Mouse (Mus musculus) midbrain, embryonic 11.5 days (tissue): ENCODE results near the gene Rybp. TPM values are rescaled to one million over a fixed set of nuclear protein-coding genes. Genes with fewer than 3 reads are reported as not detected.

Experiments used
- ATAC-seq: fragments of 200-750 bp; cut with Nextera tagmentation; 2 replicates; pipeline ENCODE4 v1.8.0; 2017; ENCODE audit warnings: moderate TSS enrichment, moderate library complexity; ENCODE audit not compliant: low FRiP score
- DNase-seq: peaks from one replicate; pipeline ENCODE4 v3.0.0; 2015; ENCODE audit warnings: low spot score; ENCODE audit errors: missing footprints
- H3K27ac ChIP-seq: fragments of 300-500 bp; sonication (generic); 2 replicates; pipeline ENCODE4 v1.5.1; 2014; ENCODE audit warnings: low read depth, low read length
- H3K27me3 ChIP-seq: fragments of 300-500 bp; sonication (generic); 2 replicates; pipeline ENCODE4 v1.6.1; 2014; ENCODE audit warnings: mild to moderate bottlenecking, low read length, moderate library complexity, mixed read lengths; ENCODE audit not compliant: control insufficient read depth, insufficient read depth
- H3K36me3 ChIP-seq: fragments of 300-500 bp; sonication (generic); 2 replicates; pipeline ENCODE4 v1.6.1; 2014; ENCODE audit warnings: mild to moderate bottlenecking, low read length, moderate library complexity, mixed read lengths; ENCODE audit not compliant: control insufficient read depth, insufficient read depth
- H3K4me1 ChIP-seq: fragments of 300-500 bp; sonication (generic); 2 replicates; pipeline ENCODE4 v1.6.1; 2014; ENCODE audit warnings: low read length; ENCODE audit not compliant: control insufficient read depth, insufficient read depth
- H3K4me2 ChIP-seq: fragments of 300-500 bp; sonication (generic); 2 replicates; pipeline ENCODE4 v1.6.1; 2014; ENCODE audit warnings: mild to moderate bottlenecking, moderate library complexity
- H3K4me3 ChIP-seq: fragments of 300-500 bp; sonication (generic); 2 replicates; pipeline ENCODE4 v1.5.1; 2014; ENCODE audit warnings: low read depth, low read length
- H3K9ac ChIP-seq: fragments of 300-500 bp; sonication (generic); 2 replicates; pipeline ENCODE4 v1.6.1; 2014; ENCODE audit warnings: low read length
- H3K9me3 ChIP-seq: fragments of 300-500 bp; sonication (generic); 2 replicates; pipeline ENCODE4 v1.6.1; 2016; ENCODE audit warnings: low read length; ENCODE audit not compliant: control insufficient read depth
- WGBS: fragments of 180-500 bp; shearing (Covaris S2); extraction: QIAGEN DNeasy Blood & Tissue Kit; methylation state at CpG from one replicate; pipeline ENCODE4 v1.1.7; 2014; 5-methylcytosine and 5-hydroxymethylcytosine counted together
- polyA plus RNA-seq: library from polyadenylated mRNA; unstranded; fragments of >200 nt; fragmentation: Nextera tagmentation; extraction: Ambion mirVana; gene quantifications from 2 replicates; pipeline ENCODE4 v1.2.1, GENCODE M21; 2014

Rybp gene
- polyA plus RNA-seq, 1 experiment from 2014 or later, result 10.0 TPM

DNA sequence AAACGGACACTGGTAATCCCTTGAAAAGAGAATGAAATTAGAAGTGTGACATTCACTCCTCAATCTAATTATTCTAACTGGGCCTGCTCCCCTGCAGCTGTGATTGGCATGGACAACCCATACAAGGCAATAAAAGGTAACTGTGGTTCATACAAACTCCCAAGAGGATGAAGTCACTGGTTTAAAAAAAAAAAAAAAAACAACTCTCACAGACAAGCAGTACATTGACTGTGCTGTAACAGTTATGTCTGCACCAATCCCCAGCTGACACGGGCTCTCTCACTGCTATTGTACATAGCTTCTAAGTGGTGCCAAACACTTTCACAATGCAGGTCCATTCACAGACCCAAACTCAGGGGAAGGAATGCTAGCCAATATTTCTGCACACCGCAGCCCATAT, 53.8 kb downstream of the Rybp start:
- H3K9me3 ChIP-seq, result no peaks in the 10 kb centered on the region
- H3K27me3 ChIP-seq, result no peaks in the 10 kb centered on the region
- H3K27ac ChIP-seq, result no peak overlapping the region
- DNase-seq, result no peak
- no peaks in the 10 kb centered on the region for H3K36me3 ChIP-seq
- no peak overlapping the region for H3K4me2 ChIP-seq
- WGBS, result 69% methylated on average over 3 of the region's 3 CpGs
- H3K9ac ChIP-seq, result no peak overlapping the region
- H3K4me1 ChIP-seq, result peaks cover 2% of the 10 kb centered on the region
- ATAC-seq, result peak; percentile 27; the same call in 1 of the 2 replicates
- no peak overlapping the region for H3K4me3 ChIP-seq

DNA sequence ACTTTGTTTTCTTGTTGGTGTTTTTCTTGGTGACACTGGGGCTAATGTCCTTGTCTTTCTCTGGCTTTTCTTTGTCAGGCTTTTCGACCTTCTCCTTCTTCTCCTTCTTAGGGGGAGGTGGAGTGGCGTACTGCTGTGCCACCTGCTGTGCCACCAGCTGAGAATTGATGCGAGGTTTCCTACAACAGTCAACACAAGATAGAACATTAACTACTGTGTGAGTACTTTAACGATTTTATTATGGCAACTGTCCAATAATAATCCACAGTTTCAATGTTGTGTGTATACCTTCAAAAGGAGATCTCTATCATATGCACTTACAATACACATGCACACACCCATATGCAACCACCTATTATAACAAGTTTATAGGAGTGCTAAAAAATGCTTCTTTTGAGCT, 54.2 kb downstream of the Rybp start:
- no peaks in the 10 kb centered on the region for H3K36me3 ChIP-seq
- 54% methylated on average over 4 of the region's 4 CpGs for WGBS

DNA sequence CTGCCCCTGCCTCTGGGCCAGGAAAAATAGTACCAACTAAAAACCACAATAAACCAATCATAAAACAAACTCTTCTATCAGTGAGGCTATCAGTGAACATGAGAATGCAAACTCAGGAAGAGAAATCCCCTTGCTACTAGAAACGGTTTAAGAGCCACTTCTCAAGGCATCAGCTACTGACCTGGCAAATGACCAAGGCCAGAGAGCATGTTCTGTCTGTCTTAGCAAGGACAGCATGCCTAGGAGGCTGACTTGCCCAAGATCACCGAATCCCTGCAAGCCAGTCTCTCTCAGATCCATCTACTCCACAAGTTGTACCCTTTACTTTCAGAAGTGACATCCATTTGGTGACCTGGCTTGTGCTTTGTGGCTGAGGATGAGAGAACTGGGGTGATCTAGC, 61.1 kb downstream of the Rybp start:
- ATAC-seq, result no peak
- no peak overlapping the region for H3K9ac ChIP-seq
- no peak overlapping the region for H3K4me2 ChIP-seq
- peaks cover 2% of the 10 kb centered on the region; the same call in 1 of the 2 replicates for H3K36me3 ChIP-seq
- H3K4me1 ChIP-seq, result no peaks in the 10 kb centered on the region
- 77% methylated on average over 2 of the region's 2 CpGs for WGBS
- no peak for DNase-seq
- H3K27me3 ChIP-seq, result no peaks in the 10 kb centered on the region
- H3K9me3 ChIP-seq, result no peaks in the 10 kb centered on the region
- H3K27ac ChIP-seq, result no peak overlapping the region
- H3K4me3 ChIP-seq, result no peak overlapping the region

More for the DNA sequence above, 54.2 kb downstream of the Rybp start:
- no peak for ATAC-seq
- Histone ChIP-seq H3K4me3 (no peak overlapping the region), H3K27ac (no peak overlapping the region), H3K4me1 (peaks cover 2% of the 10 kb centered on the region), H3K27me3 (no peaks in the 10 kb centered on the region), H3K9me3 (no peaks in the 10 kb centered on the region), H3K4me2 (no peak overlapping the region), H3K9ac (no peak overlapping the region)
- DNase-seq, result no peak

DNA sequence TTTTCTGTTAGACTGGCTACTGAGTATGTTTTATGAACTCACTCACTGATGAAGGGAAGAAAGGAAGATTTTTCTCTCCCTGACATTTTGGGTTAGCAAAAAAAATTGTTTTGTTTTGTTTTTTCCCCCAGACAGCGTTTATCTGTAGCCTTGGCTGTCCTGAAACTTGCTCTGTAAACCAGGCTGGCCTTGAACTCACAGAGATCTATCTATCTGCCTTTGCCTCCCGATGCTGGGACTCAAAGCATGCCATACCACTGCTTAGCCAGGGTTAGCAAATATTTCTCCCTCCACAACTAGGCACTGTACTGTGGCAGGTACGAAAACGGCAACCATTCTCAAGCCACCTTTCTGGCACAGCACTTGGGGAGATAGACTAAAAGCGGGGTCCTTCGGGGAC, 63.4 kb downstream of the Rybp start:
- Histone ChIP-seq H3K4me1 (peaks cover under 1% of the 10 kb centered on the region; the same call in 1 of the 2 replicates), H3K36me3 (peaks cover 2% of the 10 kb centered on the region; the same call in 1 of the 2 replicates), H3K4me3 (no peak overlapping the region), H3K27me3 (no peaks in the 10 kb centered on the region; the same call in 1 of the 2 replicates), H3K9me3 (no peaks in the 10 kb centered on the region), H3K4me2 (no peak overlapping the region), H3K9ac (no peak overlapping the region), H3K27ac (no peak overlapping the region)
- DNase-seq, result no peak
- ATAC-seq, result no peak
- WGBS, result 95% methylated on average over 6 of the region's 6 CpGs

DNA sequence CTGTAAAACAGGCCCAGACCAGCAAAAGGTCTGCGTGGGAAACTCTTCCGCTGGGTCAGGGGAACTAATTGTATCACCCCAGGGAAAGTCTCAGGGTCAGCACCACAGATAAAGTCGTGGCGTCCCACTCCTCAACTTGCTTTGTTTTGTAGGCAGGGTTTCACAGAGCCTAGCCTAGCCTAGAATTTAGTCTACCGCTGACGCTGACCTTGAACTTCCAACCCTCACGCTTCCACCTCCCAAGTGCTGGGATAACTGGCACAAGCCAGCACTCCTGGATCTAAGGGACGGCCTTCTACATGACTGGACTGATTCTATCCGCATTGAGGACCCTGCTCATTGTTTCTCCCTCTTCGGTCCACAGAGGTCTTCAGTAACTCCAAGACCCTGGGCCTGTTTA, 63.9 kb downstream of the Rybp start:
- DNase-seq (no peak), ATAC-seq (no peak)
- H3K4me2 ChIP-seq, result no peak overlapping the region
- 90% methylated on average over 10 of the region's 10 CpGs for WGBS
- H3K36me3 ChIP-seq, result peaks cover 2% of the 10 kb centered on the region; the same call in 1 of the 2 replicates
- H3K9me3 ChIP-seq, result no peaks in the 10 kb centered on the region
- no peak overlapping the region for H3K9ac ChIP-seq
- H3K27me3 ChIP-seq, result no peaks in the 10 kb centered on the region; the same call in 1 of the 2 replicates
- H3K27ac ChIP-seq, result no peak overlapping the region
- H3K4me1 ChIP-seq, result peaks cover 5% of the 10 kb centered on the region
- H3K4me3 ChIP-seq, result no peak overlapping the region

DNA sequence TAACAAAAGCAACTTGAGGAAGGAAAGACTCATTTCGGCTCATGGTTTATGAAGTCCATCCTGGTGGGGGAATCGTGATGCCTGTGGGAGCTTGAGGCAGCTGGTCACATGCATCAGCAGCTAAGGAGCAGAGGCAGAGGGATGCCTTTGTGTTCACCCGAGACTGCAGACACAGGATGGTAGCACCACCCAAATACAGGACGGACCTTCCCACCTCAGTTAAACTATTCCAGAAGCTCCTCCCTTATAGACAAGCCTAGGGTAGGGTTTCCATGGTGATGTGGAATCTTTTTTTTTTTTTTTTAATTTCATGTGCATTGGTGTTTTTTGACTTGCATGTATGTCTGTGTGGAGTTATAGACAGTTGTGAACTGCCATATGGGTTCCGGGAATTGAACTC, 64.4 kb downstream of the Rybp start:
- H3K36me3 ChIP-seq, result peaks cover 2% of the 10 kb centered on the region; the same call in 1 of the 2 replicates
- H3K4me2 ChIP-seq, result no peak overlapping the region
- no peak overlapping the region for H3K9ac ChIP-seq
- ATAC-seq (no peak), DNase-seq (no peak)
- H3K9me3 ChIP-seq, result no peaks in the 10 kb centered on the region
- 88% methylated on average over 5 of the region's 5 CpGs for WGBS
- no peak overlapping the region for H3K27ac ChIP-seq
- H3K4me1 ChIP-seq, result peaks cover 10% of the 10 kb centered on the region
- H3K4me3 ChIP-seq, result no peak overlapping the region
- H3K27me3 ChIP-seq, result no peaks in the 10 kb centered on the region; the same call in 1 of the 2 replicates

DNA sequence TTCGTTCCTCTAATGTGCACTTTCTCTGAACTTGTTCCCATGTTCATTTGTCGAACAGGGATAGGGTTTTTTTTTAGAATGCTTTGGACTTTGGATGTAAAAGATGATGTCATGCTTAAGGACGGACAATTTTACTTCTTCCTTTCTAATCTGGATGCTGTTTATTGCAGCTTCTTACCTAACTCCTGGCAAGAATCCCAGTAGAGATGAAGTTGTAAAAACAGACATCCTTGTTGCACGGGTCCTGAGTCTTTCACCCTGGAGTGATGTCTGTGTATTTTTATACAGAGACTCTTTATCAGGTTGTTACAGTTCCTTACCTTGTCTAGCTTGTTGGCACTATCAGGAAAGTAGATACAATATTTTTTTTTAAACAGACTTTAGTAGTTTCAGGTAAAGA, 65.5 kb downstream of the Rybp start:
- no peaks in the 10 kb centered on the region for H3K36me3 ChIP-seq
- no peak overlapping the region for H3K9ac ChIP-seq
- H3K4me2 ChIP-seq, result no peak overlapping the region
- WGBS, result 86% methylated on average over 4 of the region's 4 CpGs
- no peaks in the 10 kb centered on the region; the same call in 1 of the 2 replicates for H3K27me3 ChIP-seq
- H3K4me3 ChIP-seq, result no peak overlapping the region
- no peaks in the 10 kb centered on the region for H3K9me3 ChIP-seq
- H3K4me1 ChIP-seq, result peaks cover 10% of the 10 kb centered on the region
- ATAC-seq, result no peak
- no peak for DNase-seq
- no peak overlapping the region for H3K27ac ChIP-seq

DNA sequence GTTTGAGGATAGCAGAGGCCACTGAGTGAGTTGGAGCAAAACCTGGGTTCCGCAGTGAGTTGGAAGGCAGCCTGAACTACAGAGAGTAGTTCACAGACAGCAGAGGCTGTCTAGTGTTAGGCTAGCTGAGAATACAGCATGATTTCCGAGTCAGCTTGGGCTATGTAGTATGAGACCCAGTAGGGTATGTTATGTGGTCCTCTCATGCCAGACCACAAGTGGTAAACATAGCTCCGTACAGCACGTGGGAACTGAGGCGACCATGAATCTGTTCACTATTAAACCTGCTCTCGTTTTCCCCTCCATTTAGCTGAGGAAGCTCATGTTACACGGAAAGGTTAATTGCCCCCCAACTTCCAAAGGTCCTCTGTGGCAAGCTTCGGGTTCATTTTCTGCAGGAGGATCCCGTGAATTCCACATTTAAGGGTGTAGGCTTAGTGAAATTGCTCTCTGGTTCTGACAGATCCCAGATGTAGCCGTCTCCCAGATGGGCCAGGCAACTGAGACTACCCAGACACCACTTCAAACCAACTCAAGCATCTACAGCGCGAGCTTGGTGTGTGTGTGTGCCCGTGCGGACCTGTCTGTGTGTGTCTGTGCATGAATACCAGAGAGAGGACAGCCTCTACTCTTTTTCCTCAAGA, 66.2 kb downstream of the Rybp start:
- WGBS, result 89% methylated on average over 14 of the region's 14 CpGs
- no peak for ATAC-seq
- Histone ChIP-seq H3K9ac (no peak overlapping the region), H3K27ac (no peak overlapping the region), H3K4me3 (no peak overlapping the region), H3K9me3 (no peaks in the 10 kb centered on the region), H3K27me3 (no peaks in the 10 kb centered on the region; the same call in 1 of the 2 replicates), H3K4me1 (peaks cover 10% of the 10 kb centered on the region), H3K4me2 (no peak overlapping the region), H3K36me3 (no peaks in the 10 kb centered on the region)
- no peak for DNase-seq

DNA sequence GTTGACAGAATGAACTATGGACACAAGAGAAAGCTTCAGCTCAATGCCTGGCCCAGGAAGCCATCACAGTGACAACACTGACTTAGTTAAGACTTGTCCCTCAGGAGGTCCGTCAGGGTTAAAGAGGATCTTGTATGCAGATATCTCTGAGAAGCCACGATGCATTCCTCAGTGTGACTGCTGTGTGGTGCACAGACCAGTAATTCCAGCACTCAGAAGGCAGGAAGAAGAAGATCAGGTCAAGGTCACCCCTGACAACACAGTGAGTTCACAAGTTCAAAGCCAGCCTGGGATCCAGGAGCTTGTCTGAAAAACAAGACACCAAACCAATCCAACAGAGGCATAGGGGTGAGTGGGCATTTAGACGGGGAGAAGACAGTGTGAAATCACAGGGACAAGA, 67.3 kb downstream of the Rybp start:
- Histone ChIP-seq H3K4me1 (peaks cover 10% of the 10 kb centered on the region), H3K27me3 (no peaks in the 10 kb centered on the region; the same call in 1 of the 2 replicates), H3K9ac (no peak overlapping the region), H3K36me3 (no peaks in the 10 kb centered on the region), H3K4me3 (no peak overlapping the region), H3K9me3 (no peaks in the 10 kb centered on the region), H3K4me2 (no peak overlapping the region), H3K27ac (no peak overlapping the region)
- 78% methylated on average over 3 of the region's 3 CpGs for WGBS
- ATAC-seq (no peak), DNase-seq (no peak)
